Mouse (Mus musculus) spleen, adult 2 months (tissue): Measurements from ENCODE around the gene Gstm2.

ENCODE experiments used
- CTCF ChIP-seq: fragments of 200-500 bp; IDR thresholded peaks from 2 replicates; pipeline ENCODE4 v1.5.1; 2011; ENCODE audit warnings: mild to moderate bottlenecking, inconsistent platforms; ENCODE audit not compliant: insufficient read depth, insufficient read length, insufficient replicate concordance; ENCODE audit errors: extremely low read depth
- POLR2A ChIP-seq: fragments of 200-500 bp; IDR thresholded peaks from 2 replicates; pipeline ENCODE4 v1.6.1; 2011; ENCODE audit warnings: low read depth, low read length, inconsistent platforms

DNA sequence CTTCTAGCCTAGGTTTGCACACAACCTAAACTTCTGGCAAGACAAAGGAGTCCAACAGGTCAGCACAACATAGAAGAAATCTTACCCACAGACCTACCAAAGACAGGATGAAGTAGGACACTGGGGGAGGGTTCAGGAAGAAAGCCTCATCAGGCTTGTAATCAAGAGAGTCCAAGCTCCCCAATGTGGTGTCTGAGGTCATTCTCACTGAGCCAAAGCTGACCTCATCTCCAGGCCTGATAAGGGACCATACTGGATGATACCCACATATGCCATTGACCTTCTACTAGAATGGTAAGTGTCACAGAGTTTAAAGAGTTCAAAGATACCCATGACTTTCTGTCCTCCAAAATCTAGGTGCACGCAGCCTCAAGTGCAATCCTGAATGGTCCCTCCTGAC is 12.0 kb downstream of the Gstm2 start:
- TF ChIP-seq POLR2A (no peak), CTCF (no peak)
